Mouse (Mus musculus) heart, postnatal 0 days (tissue): ENCODE data around the gene Ank2.
"Not testable (repeated sequence)": the region's sequence is repeated elsewhere in the genome, so short reads cannot be mapped to it uniquely, and the experiment has no call there.

ENCODE experiments used
- CTCF ChIP-seq: IDR thresholded peaks from 2 replicates; pipeline ENCODE4 v1.5.1; 2016; ENCODE audit warnings: antibody characterized with exemption, control low read depth, low read depth
- EP300 ChIP-seq: IDR thresholded peaks from 2 replicates; pipeline ENCODE4 v1.6.1; 2016; ENCODE audit warnings: antibody characterized with exemption, low read depth

GRCm38 (mm10) chr3:127400468-127400867 is 98.7 kb downstream of the Ank2 start:
- TF ChIP-seq CTCF, EP300: not testable (repeated sequence)
